Mouse (Mus musculus) liver, embryonic 14.5 days (tissue): ENCODE data around the gene Sash1. TPM values are rescaled to one million over a fixed set of nuclear protein-coding genes. Genes with fewer than 3 reads are reported as not detected.

Source experiments
- ATAC-seq: fragments of 200-750 bp; cut with Nextera tagmentation; 2 replicates; pipeline ENCODE4 v1.8.0; 2017; ENCODE audit warnings: moderate number of reproducible peaks, mild to moderate bottlenecking, moderate library complexity; ENCODE audit not compliant: insufficient read depth
- DNase-seq, 3 experiments: peaks; one replicate each; pipeline ENCODE4 v3.0.0-alpha.2; 2012 to 2013; ENCODE audit warnings: low read depth in 3 of 3, low spot score in 3 of 3
- H3K27ac ChIP-seq: fragments of 300-500 bp; sonication (generic); 2 replicates; pipeline ENCODE4 v1.5.1; 2014; ENCODE audit warnings: moderate library complexity, mild to moderate bottlenecking, control low read depth, inconsistent platforms
- H3K27me3 ChIP-seq: fragments of 300-500 bp; sonication (generic); 2 replicates; pipeline ENCODE4 v1.6.1; 2014; ENCODE audit warnings: mild to moderate bottlenecking, low read length, moderate library complexity; ENCODE audit not compliant: control insufficient read depth, insufficient read depth
- H3K36me3 ChIP-seq: fragments of 300-500 bp; sonication (generic); replicated peaks from 2 replicates; pipeline ENCODE4 v1.6.1; 2014; ENCODE audit warnings: low read depth; ENCODE audit not compliant: control insufficient read depth, insufficient read depth
- H3K4me1 ChIP-seq, 2 experiments: fragments of 200-500 bp in 1 of 2; fragments of 300-500 bp in 1 of 2; sonication (generic) in 1 of 2; replicated peaks; 2 replicates each; pipeline ENCODE4 v1.6.1; 2012 to 2014; ENCODE audit warnings: antibody characterized with exemption in 1 of 2, inconsistent platforms in 1 of 2, low read length in 1 of 2; ENCODE audit not compliant: control insufficient read depth in 2 of 2, insufficient read depth in 2 of 2
- H3K4me2 ChIP-seq: fragments of 300-500 bp; sonication (generic); 2 replicates; pipeline ENCODE4 v1.6.1; 2014; ENCODE audit warnings: low read depth, mild to moderate bottlenecking, control low read depth, moderate library complexity
- H3K4me3 ChIP-seq, 2 experiments: fragments of 200-500 bp in 1 of 2; fragments of 300-500 bp in 1 of 2; sonication (generic) in 1 of 2; 2 replicates each; pipeline ENCODE4 v1.5.1; 2012 to 2014; ENCODE audit warnings: low read depth in 2 of 2, low read length in 2 of 2, mild to moderate bottlenecking in 2 of 2, control low read depth in 1 of 2, inconsistent platforms in 1 of 2, moderate library complexity in 1 of 2; ENCODE audit not compliant: insufficient read depth in 1 of 2
- H3K9ac ChIP-seq: fragments of 300-500 bp; sonication (generic); replicated peaks from 2 replicates; pipeline ENCODE4 v1.6.1; 2014; ENCODE audit warnings: mild to moderate bottlenecking, control low read depth, moderate library complexity
- H3K9me3 ChIP-seq: fragments of 300-500 bp; sonication (generic); 2 replicates; pipeline ENCODE4 v1.6.1; 2016; ENCODE audit warnings: low read length, mixed read lengths; ENCODE audit not compliant: control insufficient read depth
- CTCF ChIP-seq: IDR thresholded peaks from 2 replicates; pipeline ENCODE4 v1.5.1; 2016; ENCODE audit warnings: antibody characterized with exemption, low read depth, control low read depth
- EP300 ChIP-seq: IDR thresholded peaks from 2 replicates; pipeline ENCODE4 v1.6.1; 2016; ENCODE audit warnings: antibody characterized with exemption, low read depth
- WGBS: fragments of 180-500 bp; shearing (Covaris S2); extraction: QIAGEN DNeasy Blood & Tissue Kit; methylation state at CpG from one replicate; pipeline ENCODE4 v1.1.7; 2014; ENCODE audit not compliant: insufficient replicate concordance; 5-methylcytosine and 5-hydroxymethylcytosine counted together
- polyA plus RNA-seq, 2 experiments: library from polyadenylated mRNA; depleted of rRNA in 1 of 2; stranded (reverse) in 1 of 2; unstranded in 1 of 2; fragments of >200 nt; fragmentation: Nextera tagmentation in 1 of 2; extraction: Ambion mirVana in 1 of 2; gene quantifications; 2 replicates each; pipeline versions ENCODE4 v1.2.1 to v1.2.3; 2012 to 2014

Sash1 gene
- polyA plus RNA-seq, 2 experiments: 0.32 to 1.4 TPM

GRCm38 (mm10) chr10:8825874-8826273, 60.0 kb downstream of the Sash1 start:
- H3K27me3 ChIP-seq: no peaks in the 10 kb centered on the region
- no peak overlapping the region for H3K4me2 ChIP-seq
- ATAC-seq (no peak), DNase-seq (no peak)
- no peak overlapping the region for H3K9ac ChIP-seq
- no peaks in the 10 kb centered on the region for H3K9me3 ChIP-seq
- 72% methylated on average over 9 of the region's 9 CpGs for WGBS
- no peak overlapping the region for H3K4me3 ChIP-seq
- no peaks in the 10 kb centered on the region for H3K36me3 ChIP-seq
- H3K27ac ChIP-seq: no peak overlapping the region
- no peak for TF ChIP-seq CTCF
- no peak for TF ChIP-seq EP300
- no peaks in the 10 kb centered on the region; a peak in 1 of 4 replicates for H3K4me1 ChIP-seq

- Histone ChIP-seq H3K4me3 (no peak overlapping the region), H3K27me3 (no peaks in the 10 kb centered on the region), H3K9ac (no peak overlapping the region), H3K4me2 (no peak overlapping the region), H3K27ac (no peak overlapping the region), H3K4me1 (no peaks in the 10 kb centered on the region; a peak in 1 of 4 replicates), H3K9me3 (no peaks in the 10 kb centered on the region), H3K36me3 (no peaks in the 10 kb centered on the region)
- ATAC-seq (no peak), DNase-seq (no peak)
- no peak for TF ChIP-seq EP300
- no peak for TF ChIP-seq CTCF
- 64% methylated on average over 5 of the region's 5 CpGs for WGBS
Measured at GRCm38 (mm10) chr10:8818066-8818465, 67.8 kb downstream of the Sash1 start.

GRCm38 (mm10) chr10:8813984-8814578, 71.8 kb downstream of the Sash1 start:
- H3K36me3 ChIP-seq: no peaks in the 10 kb centered on the region
- H3K9me3 ChIP-seq: no peaks in the 10 kb centered on the region
- no peaks in the 10 kb centered on the region for H3K27me3 ChIP-seq
- no peaks in the 10 kb centered on the region for H3K4me1 ChIP-seq
- ATAC-seq (no peak), DNase-seq (no peak)
- no peak overlapping the region for H3K4me2 ChIP-seq
- H3K27ac ChIP-seq: no peak overlapping the region
- TF ChIP-seq CTCF: no peak
- no peak overlapping the region for H3K9ac ChIP-seq
- 66% methylated on average over 18 of the region's 18 CpGs for WGBS
- H3K4me3 ChIP-seq: no peak overlapping the region

- 82% methylated on average over 14 of the region's 14 CpGs for WGBS
- Histone ChIP-seq H3K4me3 (no peak overlapping the region), H3K36me3 (no peaks in the 10 kb centered on the region), H3K27me3 (no peaks in the 10 kb centered on the region), H3K4me1 (no peaks in the 10 kb centered on the region), H3K27ac (no peak overlapping the region), H3K4me2 (no peak overlapping the region), H3K9me3 (no peaks in the 10 kb centered on the region), H3K9ac (no peak overlapping the region)
- no peak for TF ChIP-seq EP300
- no peak for TF ChIP-seq CTCF
- DNase-seq (no peak), ATAC-seq (no peak)
Measured at GRCm38 (mm10) chr10:8813259-8813658, 72.6 kb downstream of the Sash1 start.

GRCm38 (mm10) chr10:8812807-8813206, 73.1 kb downstream of the Sash1 start:
- DNase-seq (no peak), ATAC-seq (no peak)
- Histone ChIP-seq H3K27me3 (no peaks in the 10 kb centered on the region), H3K9me3 (no peaks in the 10 kb centered on the region), H3K4me3 (no peak overlapping the region), H3K9ac (no peak overlapping the region), H3K36me3 (no peaks in the 10 kb centered on the region), H3K4me1 (no peaks in the 10 kb centered on the region), H3K27ac (no peak overlapping the region), H3K4me2 (no peak overlapping the region)
- TF ChIP-seq CTCF: no peak
- no peak for TF ChIP-seq EP300
- WGBS: 73% methylated on average over 8 of the region's 8 CpGs
